Mouse (Mus musculus) liver (tissue): ENCODE data around the gene Gpr107.

ENCODE experiments used
- DNase-seq: peaks from one replicate; pipeline ENCODE4 v3.0.0-alpha.2; 2020; ENCODE audit warnings: mixed read lengths

Gene Gpr107

GRCm38 (mm10) chr2:31151892-31152812 is at the start of gene Gpr107:
Gene Gpr107 (plus strand): TSS chr2:31152316.
- DNase-seq: peak; percentile 80

GRCm38 (mm10) chr2:31103321-31103720 is 48.8 kb upstream of the Gpr107 start:
- no peak for DNase-seq

GRCm38 (mm10) chr2:31105279-31105678 is 46.8 kb upstream of the Gpr107 start:
- no peak for DNase-seq

GRCm38 (mm10) chr2:31106004-31106403 is 46.1 kb upstream of the Gpr107 start:
- no peak for DNase-seq

DNA sequence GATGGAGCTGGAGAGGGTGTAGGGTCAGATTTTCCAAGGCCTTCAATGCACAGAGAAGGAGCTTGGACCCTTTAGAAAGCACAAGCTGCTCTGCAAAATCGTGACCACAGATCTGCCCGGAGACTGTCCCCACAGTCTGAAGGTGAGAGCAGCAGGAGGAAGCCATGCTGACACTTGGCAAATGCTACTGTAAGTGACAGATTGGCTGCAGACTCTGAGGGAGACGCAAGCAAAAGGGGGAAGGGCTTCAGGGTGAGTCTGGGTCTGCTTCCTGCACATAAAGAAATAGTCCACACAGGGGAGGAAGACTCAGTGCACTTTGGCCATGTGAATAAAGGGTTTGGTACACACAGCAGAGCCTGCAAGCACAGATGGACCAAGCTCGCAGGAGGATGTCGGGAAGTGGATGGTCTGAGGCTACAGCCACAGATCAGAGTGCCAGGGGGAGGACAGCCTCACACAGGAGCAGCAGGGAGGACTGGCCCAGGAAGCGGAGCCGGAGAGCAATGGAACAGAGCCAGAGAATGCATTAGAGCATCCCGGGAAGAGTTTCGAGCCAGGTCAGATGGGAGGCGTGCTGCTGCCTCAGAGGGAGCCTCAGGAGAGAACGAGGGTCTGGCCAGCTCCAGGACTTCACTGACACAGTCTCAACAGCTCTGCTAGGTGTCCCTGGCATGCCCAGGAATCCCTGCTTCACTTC is 45.3 kb upstream of the Gpr107 start:
- DNase-seq: peak; percentile 35

DNA sequence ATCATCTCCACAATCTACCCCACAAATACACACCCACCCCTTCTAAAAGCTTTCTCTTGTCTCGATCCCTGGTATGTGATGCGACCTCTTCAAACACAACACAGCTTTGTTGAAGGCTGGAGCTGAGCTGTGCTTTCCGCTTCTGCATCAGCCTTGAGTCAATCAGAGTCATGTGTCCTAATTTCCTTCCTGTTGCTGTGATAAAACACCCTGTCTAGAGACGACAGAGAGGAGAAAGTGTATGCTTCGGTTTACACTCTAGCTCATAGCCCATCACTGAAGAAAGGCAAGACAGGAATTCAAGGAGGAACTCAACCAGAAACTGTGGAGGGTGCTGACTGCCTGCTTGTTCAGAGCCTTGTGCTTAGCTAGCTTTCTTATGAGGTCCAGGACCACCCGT is 43.9 kb upstream of the Gpr107 start:
- DNase-seq: no peak

- DNase-seq: no peak
Observed at GRCm38 (mm10) chr2:31109960-31110548, 42.1 kb upstream of the Gpr107 start.

DNA sequence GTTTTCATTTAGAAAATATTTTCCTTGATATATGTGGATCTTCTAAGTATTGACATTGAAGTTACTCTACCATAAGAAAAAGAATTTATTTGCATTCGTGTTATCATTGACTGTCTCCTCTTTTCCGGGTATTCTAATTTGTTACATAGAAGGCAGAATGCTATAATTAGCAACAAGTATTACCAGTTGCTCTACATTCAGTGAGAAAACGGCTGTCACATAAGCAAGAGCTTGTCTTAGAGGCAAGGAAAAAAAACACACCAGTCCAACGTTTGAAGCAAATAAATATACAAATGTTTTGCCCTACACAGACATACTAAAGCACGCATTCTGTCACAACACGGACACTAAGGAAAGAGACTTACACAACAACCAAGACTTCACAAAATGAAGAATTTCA is 40.4 kb upstream of the Gpr107 start:
- DNase-seq: no peak

- no peak for DNase-seq
Observed at GRCm38 (mm10) chr2:31114205-31114604, 37.9 kb upstream of the Gpr107 start.

GRCm38 (mm10) chr2:31115091-31115942 is 36.8 kb upstream of the Gpr107 start:
- DNase-seq: peak; percentile 53

DNA sequence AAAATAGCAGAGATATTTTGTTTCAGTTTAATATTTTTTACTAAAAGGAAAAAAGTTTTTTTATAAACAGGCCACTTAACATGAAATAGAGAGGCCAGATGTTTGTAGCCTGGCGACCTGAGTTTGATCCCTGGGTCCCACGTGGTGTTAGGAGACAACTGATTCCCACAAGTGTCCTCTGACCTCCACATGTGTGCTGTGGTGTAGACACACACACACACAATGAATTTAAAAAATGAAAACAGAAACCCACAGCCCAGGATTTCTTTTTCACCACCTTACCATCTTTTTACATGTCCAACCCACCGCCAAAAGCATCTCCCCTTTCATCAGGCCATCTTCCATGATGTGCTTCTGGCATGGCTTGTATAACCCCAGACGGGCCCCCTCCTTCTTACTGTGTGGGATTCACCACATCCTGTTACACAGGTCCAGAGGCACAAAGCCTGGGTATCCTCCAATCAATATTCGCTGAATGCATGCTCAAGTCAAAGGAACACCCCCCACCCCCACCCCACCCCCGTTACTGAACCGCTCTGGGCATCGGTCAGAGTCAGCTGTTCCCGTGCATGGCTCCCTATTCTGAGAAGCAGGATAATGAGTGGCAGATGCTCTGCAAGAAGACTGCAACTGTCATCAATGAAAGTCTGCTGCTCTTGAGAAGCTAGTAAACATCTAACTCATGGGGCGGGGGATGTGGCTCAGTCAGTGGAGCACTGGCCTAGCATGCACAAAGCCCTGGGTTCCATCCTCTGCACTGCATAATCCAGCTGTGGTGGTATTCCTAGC is 36.0 kb upstream of the Gpr107 start:
- peak; percentile 20 for DNase-seq

DNA sequence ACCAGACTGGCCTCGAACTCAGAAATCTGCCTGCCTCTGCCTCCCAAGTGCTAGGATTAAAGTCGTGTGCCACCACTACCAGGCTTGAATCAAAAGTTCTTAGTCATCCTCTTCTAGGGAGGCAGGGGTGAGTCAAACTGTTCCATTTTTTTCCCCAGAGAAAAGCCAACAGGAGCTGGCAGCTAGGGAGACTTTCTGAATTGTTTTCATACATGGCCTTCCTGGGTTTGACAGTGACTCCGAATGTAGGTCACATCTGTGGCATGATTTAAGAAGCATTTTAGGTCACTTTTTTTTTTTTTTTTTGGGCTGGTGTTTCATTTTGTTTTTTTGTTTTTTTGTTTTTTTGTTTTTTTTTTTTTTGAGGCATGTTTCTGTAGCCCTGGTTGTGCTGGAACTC is 33.9 kb upstream of the Gpr107 start:
- no peak for DNase-seq

- DNase-seq: no peak
Observed at GRCm38 (mm10) chr2:31118639-31119380, 33.3 kb upstream of the Gpr107 start.

DNA sequence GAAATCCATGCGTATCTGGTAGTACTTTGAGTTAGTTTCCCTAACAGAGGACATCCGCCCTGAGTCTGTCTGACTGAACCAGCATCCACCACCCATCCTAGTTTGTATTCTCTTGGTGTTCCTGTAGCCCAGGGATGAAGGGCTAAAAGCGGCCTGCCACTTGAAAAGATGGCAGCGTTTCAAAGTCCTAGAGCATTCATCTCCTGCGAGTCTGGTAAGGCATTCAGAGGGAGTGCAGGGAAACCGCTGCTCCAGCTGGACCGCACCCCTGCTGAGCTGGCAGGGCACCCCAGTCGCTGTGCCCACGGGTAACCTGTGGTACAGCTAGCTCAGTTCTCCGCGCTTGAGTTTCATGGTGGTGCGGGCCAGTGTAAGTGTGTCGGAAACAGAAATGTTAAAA is 32.3 kb upstream of the Gpr107 start:
- DNase-seq: no peak

DNA sequence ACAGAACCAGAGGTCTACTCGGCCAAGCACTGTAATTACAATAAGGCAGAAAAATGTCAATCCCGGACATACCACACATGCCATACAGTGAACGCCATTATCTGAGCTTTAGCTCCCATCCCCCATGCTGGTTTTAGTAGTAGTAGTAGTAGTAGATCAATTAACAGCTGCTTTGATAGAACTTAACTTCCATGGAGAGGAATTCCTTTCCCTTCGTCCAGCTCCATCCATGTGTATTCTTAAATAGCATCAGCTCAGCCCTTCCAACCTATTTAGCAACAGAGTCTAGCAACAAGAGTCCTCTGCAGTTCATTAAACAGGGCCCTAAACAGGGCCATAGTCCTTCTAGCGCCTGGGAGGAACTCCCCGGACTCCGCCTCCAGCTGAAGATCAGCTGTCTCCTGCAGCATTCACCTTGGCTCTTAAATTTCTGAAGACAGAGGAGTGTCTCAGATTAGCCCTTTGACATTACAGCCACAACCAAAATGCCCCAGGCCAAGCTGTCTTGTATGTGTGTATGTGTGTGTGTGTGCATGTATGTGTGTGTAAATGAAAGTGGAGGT is 30.9 kb upstream of the Gpr107 start:
- DNase-seq: no peak

DNA sequence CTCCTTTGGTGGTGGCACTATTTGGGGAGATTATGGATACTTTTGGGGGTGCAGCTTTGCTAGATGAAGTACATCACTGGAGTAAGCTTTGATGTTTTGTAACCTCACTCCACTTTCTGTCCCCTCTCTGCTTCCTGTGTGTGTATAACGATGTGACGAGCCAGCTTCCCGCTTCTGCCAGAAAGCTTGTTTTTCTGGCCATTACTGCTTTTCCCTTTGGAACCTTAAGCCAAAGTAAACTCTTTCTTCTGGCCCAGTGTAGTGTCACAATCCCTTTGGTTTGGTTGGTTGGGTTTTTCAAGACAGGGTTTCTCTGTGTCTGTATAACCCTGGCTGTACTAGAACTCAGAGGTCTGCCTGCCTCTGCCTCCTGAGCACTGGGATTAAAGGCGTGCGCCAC is 29.3 kb upstream of the Gpr107 start:
- DNase-seq: no peak

- no peak for DNase-seq
Observed at GRCm38 (mm10) chr2:31123493-31123892, 28.6 kb upstream of the Gpr107 start.

DNA sequence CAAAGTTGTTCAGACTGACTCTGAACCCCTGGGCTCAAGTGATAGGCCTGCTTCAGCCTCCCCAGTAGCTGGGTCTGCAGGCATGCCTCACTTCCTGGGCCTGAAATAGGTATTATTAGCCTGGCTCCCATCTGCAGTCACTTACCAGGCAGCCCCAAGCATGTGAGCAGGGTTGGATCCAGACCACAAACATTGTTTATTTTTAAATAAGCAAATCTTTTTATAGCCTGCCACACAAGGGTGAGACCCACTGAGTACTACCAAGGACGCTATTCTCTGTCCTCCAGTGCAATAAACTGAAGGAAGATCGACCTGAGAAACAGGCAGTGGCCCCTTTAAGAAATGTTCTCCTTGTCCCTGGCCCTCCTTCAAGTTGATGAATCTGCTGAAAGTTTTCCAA is 27.4 kb upstream of the Gpr107 start:
- no peak for DNase-seq

GRCm38 (mm10) chr2:31125156-31125555 is 27.0 kb upstream of the Gpr107 start:
- no peak for DNase-seq

GRCm38 (mm10) chr2:31126048-31126447 is 26.1 kb upstream of the Gpr107 start:
- DNase-seq: no peak

GRCm38 (mm10) chr2:31127219-31127618 is 24.9 kb upstream of the Gpr107 start:
- no peak for DNase-seq
